Mouse (Mus musculus): ENCODE measurements around the gene Itsn1. TPM values are rescaled to one million over a fixed set of nuclear protein-coding genes. Genes with fewer than 3 reads are reported as not detected.
A peak's percentile ranks its signal among the peaks of the same experiment; 100 is the strongest.

Itsn1 gene
- total RNA-seq, 1 experiment from 2014 or later, result 74.9 TPM

GRCm38 (mm10) chr16:91964308-91965178, 235.5 kb downstream of the Itsn1 start:
- peak; percentile 53 to 62 for ATAC-seq (replicated peaks in 1 of 2; ENCODE audit: insufficient read depth in 1 of 2, low FRiP score in 2 of 2, low TSS enrichment in 1 of 2, low read depth in 1 of 2, poor library complexity in 2 of 2, severe bottlenecking in 2 of 2)

- ATAC-seq (replicated peaks in 1 of 2; ENCODE audit: insufficient read depth in 1 of 2, low FRiP score in 2 of 2, low TSS enrichment in 1 of 2, low read depth in 1 of 2, poor library complexity in 2 of 2, severe bottlenecking in 2 of 2), result no peak
Measured at GRCm38 (mm10) chr16:91968725-91969124, 239.6 kb downstream of the Itsn1 start.

- ATAC-seq (replicated peaks in 1 of 2; ENCODE audit: insufficient read depth in 1 of 2, low FRiP score in 2 of 2, low TSS enrichment in 1 of 2, low read depth in 1 of 2, poor library complexity in 2 of 2, severe bottlenecking in 2 of 2), result peak; percentile 34 to 44; a peak in 3 of 4 replicates
Measured at GRCm38 (mm10) chr16:91969516-91970031, 240.5 kb downstream of the Itsn1 start.

Other genes with a start within 250 kb of the Itsn1 start
- 46.4 and 55.3 TPM in 2 replicates for gene Ifnar1, start 244.0 kb upstream of the Itsn1 start, total RNA-seq (2017)
- 7.1 and 7.5 TPM in 2 replicates for gene Ifngr2, start 182.2 kb upstream of the Itsn1 start, total RNA-seq (2017)
- gene Tmem50b, start 131.5 kb upstream of the Itsn1 start, total RNA-seq (2017), result 11.6 and 21.4 TPM in 2 replicates
- gene Dnajc28, start 110.3 kb upstream of the Itsn1 start, total RNA-seq (2017), result 8.1 and 10.9 TPM in 2 replicates
- gene Gart, start 82.3 kb upstream of the Itsn1 start, total RNA-seq (2017), result 193 and 440 TPM in 2 replicates
- gene Son, start 81.8 kb upstream of the Itsn1 start, total RNA-seq (2017), result 279 and 303 TPM in 2 replicates
- gene Donson, start 40.5 kb upstream of the Itsn1 start, total RNA-seq (2017), result 24.4 and 32.1 TPM in 2 replicates
- gene Cryzl1, start 306 bp upstream of the Itsn1 start, total RNA-seq (2017), result 70.3 and 120 TPM in 2 replicates

All from hematopoietic stem cell, adult 5-6 weeks (primary cell).